Mouse (Mus musculus) heart, embryonic 12.5 days (tissue): ENCODE measurements around the gene Zdhhc14. TPM values are rescaled to one million over a fixed set of nuclear protein-coding genes. Genes with fewer than 3 reads are reported as not detected.
A peak's percentile ranks its signal among the peaks of the same experiment; 100 is the strongest.

Experiments used
- ATAC-seq: fragments of 200-750 bp; cut with Nextera tagmentation; 2 replicates; pipeline ENCODE4 v1.8.0; 2017; ENCODE audit warnings: moderate TSS enrichment, moderate library complexity; ENCODE audit not compliant: insufficient number of reproducible peaks, low FRiP score
- H3K27ac ChIP-seq: fragments of 300-500 bp; sonication (generic); 2 replicates; pipeline ENCODE4 v1.5.1; 2016; ENCODE audit warnings: mild to moderate bottlenecking, moderate library complexity; ENCODE audit not compliant: poor library complexity, severe bottlenecking
- H3K27me3 ChIP-seq: fragments of 300-500 bp; sonication (generic); replicated peaks from 2 replicates; pipeline ENCODE4 v1.6.1; 2016; ENCODE audit warnings: mild to moderate bottlenecking, moderate library complexity
- H3K36me3 ChIP-seq: fragments of 300-500 bp; sonication (generic); 2 replicates; pipeline ENCODE4 v1.6.1; 2016; ENCODE audit warnings: mild to moderate bottlenecking, moderate library complexity
- H3K4me1 ChIP-seq: fragments of 300-500 bp; sonication (generic); replicated peaks from 2 replicates; pipeline ENCODE4 v1.6.1; 2016; ENCODE audit warnings: mild to moderate bottlenecking
- H3K4me2 ChIP-seq: fragments of 300-500 bp; sonication (generic); 2 replicates; pipeline ENCODE4 v1.6.1; 2016; ENCODE audit warnings: mild to moderate bottlenecking, moderate library complexity
- H3K4me3 ChIP-seq: fragments of 300-500 bp; sonication (generic); 2 replicates; pipeline ENCODE4 v1.5.1; 2016; ENCODE audit warnings: mild to moderate bottlenecking
- H3K9ac ChIP-seq: fragments of 300-500 bp; sonication (generic); 2 replicates; pipeline ENCODE4 v1.6.1; 2016; ENCODE audit warnings: mild to moderate bottlenecking, moderate library complexity
- H3K9me3 ChIP-seq: fragments of 300-500 bp; sonication (generic); replicated peaks from 2 replicates; pipeline ENCODE4 v1.6.1; 2016; ENCODE audit warnings: mild to moderate bottlenecking, moderate library complexity
- WGBS: fragments of 180-500 bp; shearing (Covaris S2); methylation state at CpG from one replicate; pipeline ENCODE4 v1.1.7; 2016; 5-methylcytosine and 5-hydroxymethylcytosine counted together
- polyA plus RNA-seq: library from polyadenylated mRNA; unstranded; fragments of >200 nt; fragmentation: Nextera tagmentation; extraction: Ambion mirVana; gene quantifications from 2 replicates; pipeline ENCODE4 v1.2.1, GENCODE M21; 2016

Gene Zdhhc14
- 1.6 and 1.9 TPM in 2 replicates for polyA plus RNA-seq

DNA sequence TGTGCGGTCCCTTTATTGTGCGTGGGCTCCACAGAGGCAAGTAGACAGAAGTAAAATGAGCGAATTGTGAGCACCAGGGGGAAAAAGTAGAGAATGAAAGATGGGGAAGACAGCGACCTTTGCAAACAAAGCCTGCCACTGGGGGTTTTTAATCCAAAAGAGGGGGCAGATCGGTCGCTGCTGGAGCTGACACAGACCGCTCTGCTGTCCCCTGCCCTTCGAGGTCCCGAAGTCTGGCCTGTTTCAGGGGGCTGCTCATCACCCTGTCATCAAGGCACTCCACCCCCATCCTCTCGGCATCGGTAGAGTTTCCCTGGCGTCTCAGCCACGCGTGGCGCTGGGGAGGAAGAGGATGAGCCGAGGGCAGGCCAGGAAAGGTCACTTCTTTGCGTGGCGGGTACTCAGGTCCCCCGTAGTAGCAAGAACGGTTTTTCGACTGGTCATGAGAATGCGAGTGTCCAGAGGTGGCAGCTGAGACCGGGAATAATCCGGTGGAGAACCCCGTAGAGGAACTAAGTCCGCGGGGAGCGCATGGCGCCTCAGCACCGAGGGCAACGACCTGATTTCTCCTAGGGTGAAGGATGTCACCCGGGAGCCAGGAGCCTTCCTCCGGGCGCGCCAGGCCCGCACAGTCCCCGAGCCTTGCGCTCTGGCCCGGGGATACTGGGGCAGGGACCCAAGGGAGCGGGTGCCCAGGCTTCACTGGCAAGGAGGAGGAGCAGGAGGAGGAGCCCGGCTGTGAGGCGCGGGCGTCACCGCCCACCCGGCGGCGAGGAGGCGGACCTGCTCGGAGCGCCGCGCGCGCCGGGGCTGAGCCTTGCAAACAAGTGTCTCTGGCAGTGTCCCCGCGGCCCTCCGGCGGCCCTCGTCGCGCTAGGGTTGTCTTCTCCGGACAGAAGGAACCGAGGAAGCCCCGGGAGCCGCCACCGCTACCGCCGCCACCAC is at the start of gene Zdhhc14:
Zdhhc14 (plus strand) TSS at position 757 of the 945 bp plus-strand sequence.
- Histone ChIP-seq H3K4me1 (peaks cover 13% of the 10 kb centered on the region), H3K9me3 (no peaks in the 10 kb centered on the region), H3K4me2 (peak within 1 kb of the TSS; percentile 99), H3K36me3 (no peaks in the 10 kb centered on the region), H3K4me3 (peak within 1 kb of the TSS; percentile 70), H3K27me3 (peaks cover 21% of the 10 kb centered on the region), H3K27ac (peak within 1 kb of the TSS; percentile 89), H3K9ac (peak within 1 kb of the TSS; percentile 85)
- peak; percentile 95 for ATAC-seq
- under 1% methylated on average over 70 of the region's 70 CpGs for WGBS

DNA sequence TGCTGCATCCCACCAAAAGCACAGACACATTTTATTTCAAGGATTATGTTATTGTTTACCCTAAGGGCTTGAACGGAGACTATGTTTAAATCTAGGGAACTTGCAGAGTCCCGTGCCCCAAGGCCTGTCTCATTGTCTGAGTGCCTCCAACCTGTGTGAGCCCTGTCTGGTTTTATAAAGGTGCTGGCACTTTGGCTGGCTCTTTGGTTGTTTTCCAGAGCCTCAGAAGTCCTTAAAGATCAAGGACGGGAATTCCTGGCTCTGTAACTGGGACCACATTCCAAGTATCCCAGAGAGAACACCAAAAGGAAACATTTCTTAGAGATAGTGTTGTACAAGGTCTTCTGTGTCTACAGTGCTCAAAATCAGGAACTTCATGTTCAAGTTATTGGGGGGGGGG is 49.1 kb upstream of the Zdhhc14 start:
- peaks cover 18% of the 10 kb centered on the region for H3K27me3 ChIP-seq
- no peak overlapping the region for H3K9ac ChIP-seq
- peaks cover 18% of the 10 kb centered on the region for H3K4me1 ChIP-seq
- H3K27ac ChIP-seq = no peak overlapping the region
- no peak overlapping the region for H3K4me3 ChIP-seq
- no peaks in the 10 kb centered on the region for H3K36me3 ChIP-seq
- no peak for ATAC-seq
- no peaks in the 10 kb centered on the region for H3K9me3 ChIP-seq
- WGBS = 57% methylated on average over 3 of the region's 3 CpGs
- H3K4me2 ChIP-seq = no peak overlapping the region

GRCm38 (mm10) chr17:5443751-5444150 is 48.6 kb upstream of the Zdhhc14 start:
- 31% methylated on average over 5 of the region's 5 CpGs for WGBS
- ATAC-seq = no peak

DNA sequence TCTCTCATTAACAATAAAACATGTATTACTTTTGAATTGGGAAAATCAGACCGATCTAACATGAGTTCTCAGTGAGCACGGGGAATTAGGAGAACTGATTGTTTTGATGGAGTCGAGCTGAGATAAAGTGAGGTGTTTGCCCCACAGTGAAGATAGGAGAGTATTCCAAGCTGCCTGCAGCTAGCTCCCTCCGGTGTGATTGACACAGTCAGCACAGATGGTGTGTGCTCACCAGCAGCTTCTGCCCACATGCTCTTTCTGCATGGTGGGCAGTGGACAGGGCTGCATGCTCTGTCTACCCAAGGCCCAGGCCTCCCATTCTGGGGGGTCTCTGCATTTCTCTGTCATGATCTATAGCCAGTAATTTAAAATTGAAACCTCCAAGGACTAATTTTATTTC is 38.7 kb upstream of the Zdhhc14 start:
- H3K4me1 ChIP-seq = peaks cover 3% of the 10 kb centered on the region
- 49% methylated on average over 4 of the region's 4 CpGs for WGBS
- no peak for ATAC-seq
- no peaks in the 10 kb centered on the region for H3K36me3 ChIP-seq
- H3K9me3 ChIP-seq = no peaks in the 10 kb centered on the region
- no peak overlapping the region for H3K9ac ChIP-seq
- no peak overlapping the region for H3K4me3 ChIP-seq
- H3K27ac ChIP-seq = no peak overlapping the region
- H3K27me3 ChIP-seq = peaks cover 12% of the 10 kb centered on the region; the same call in 1 of the 2 replicates
- no peak overlapping the region for H3K4me2 ChIP-seq

More at GRCm38 (mm10) chr17:5443751-5444150, 48.6 kb upstream of the Zdhhc14 start:
- H3K9ac ChIP-seq = no peak overlapping the region
- no peak overlapping the region for H3K27ac ChIP-seq
- peaks cover 17% of the 10 kb centered on the region for H3K4me1 ChIP-seq
- H3K4me3 ChIP-seq = no peak overlapping the region
- peaks cover 18% of the 10 kb centered on the region for H3K27me3 ChIP-seq
- no peak overlapping the region for H3K4me2 ChIP-seq
- H3K9me3 ChIP-seq = no peaks in the 10 kb centered on the region
- H3K36me3 ChIP-seq = no peaks in the 10 kb centered on the region

GRCm38 (mm10) chr17:5463912-5464311 is 28.4 kb upstream of the Zdhhc14 start:
- ATAC-seq = no peak
- Histone ChIP-seq H3K27ac (no peak overlapping the region), H3K4me2 (no peak overlapping the region), H3K9me3 (no peaks in the 10 kb centered on the region), H3K9ac (no peak overlapping the region), H3K27me3 (peaks cover 4% of the 10 kb centered on the region; the same call in 1 of the 2 replicates), H3K4me1 (no peaks in the 10 kb centered on the region), H3K4me3 (no peak overlapping the region), H3K36me3 (no peaks in the 10 kb centered on the region)
- 80% methylated on average over 2 of the region's 2 CpGs for WGBS

DNA sequence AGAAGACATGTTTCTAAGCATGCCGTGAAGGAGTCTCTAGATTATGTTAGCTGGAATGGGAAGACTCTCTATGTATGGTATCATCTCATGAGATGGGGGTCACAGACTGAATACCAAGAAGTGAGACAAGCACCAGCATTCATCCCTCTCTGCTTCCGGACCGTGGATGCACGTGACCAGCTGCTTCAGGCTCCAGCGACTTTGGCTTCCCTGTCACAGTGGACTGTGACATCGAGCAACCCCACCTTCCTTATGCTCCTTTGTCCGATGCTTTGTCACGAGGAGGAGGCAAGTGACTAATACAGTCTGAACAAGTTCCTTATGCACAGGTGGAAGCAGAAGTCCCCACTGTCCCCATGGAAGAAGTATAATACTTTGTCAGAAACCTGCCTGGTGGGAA is 25.6 kb upstream of the Zdhhc14 start:
- no peak for ATAC-seq
- Histone ChIP-seq H3K36me3 (no peaks in the 10 kb centered on the region), H3K27ac (no peak overlapping the region), H3K4me3 (no peak overlapping the region), H3K4me1 (no peaks in the 10 kb centered on the region), H3K9ac (no peak overlapping the region), H3K9me3 (no peaks in the 10 kb centered on the region), H3K27me3 (0 out of 2 replicates have a peak, but pooled peaks cover 7% of the 10 kb centered on the region), H3K4me2 (no peak overlapping the region)
- WGBS = 78% methylated on average over 8 of the region's 8 CpGs

DNA sequence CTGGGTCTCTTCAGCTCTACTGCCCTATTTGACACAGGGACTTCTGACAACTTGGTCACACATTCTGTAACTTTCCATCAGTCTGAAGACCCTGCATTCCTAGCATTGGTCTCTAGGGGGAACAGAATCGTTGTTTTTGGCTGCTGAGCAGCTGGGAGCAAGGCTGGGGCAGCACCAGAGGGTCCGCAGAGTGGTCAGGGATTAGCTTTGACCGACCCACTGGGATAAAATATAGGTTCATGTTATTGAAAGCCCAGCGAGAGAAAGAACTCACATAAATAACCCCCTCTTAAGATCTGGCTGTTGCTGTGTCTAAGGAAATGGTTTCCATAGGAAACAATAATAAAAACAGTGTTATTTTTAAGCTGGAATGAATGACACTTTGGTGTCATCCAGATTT is 25.2 kb upstream of the Zdhhc14 start:
- Histone ChIP-seq H3K36me3 (no peaks in the 10 kb centered on the region), H3K27me3 (0 out of 2 replicates have a peak, but pooled peaks cover 7% of the 10 kb centered on the region), H3K9me3 (no peaks in the 10 kb centered on the region), H3K4me2 (no peak overlapping the region), H3K9ac (no peak overlapping the region), H3K4me1 (no peaks in the 10 kb centered on the region), H3K27ac (no peak overlapping the region), H3K4me3 (no peak overlapping the region)
- no peak for ATAC-seq
- 45% methylated on average over 4 of the region's 4 CpGs for WGBS

- no peak overlapping the region for H3K4me3 ChIP-seq
- H3K27ac ChIP-seq = no peak overlapping the region
- ATAC-seq = no peak
- 0 out of 2 replicates have a peak, but pooled peaks cover 13% of the 10 kb centered on the region for H3K27me3 ChIP-seq
- no peak overlapping the region for H3K9ac ChIP-seq
- no peaks in the 10 kb centered on the region for H3K36me3 ChIP-seq
- 37% methylated on average over 3 of the region's 3 CpGs for WGBS
- H3K4me2 ChIP-seq = no peak overlapping the region
- peaks cover 4% of the 10 kb centered on the region; the same call in 1 of the 2 replicates for H3K4me1 ChIP-seq
- H3K9me3 ChIP-seq = no peaks in the 10 kb centered on the region
Measured at GRCm38 (mm10) chr17:5472268-5472667, 20.1 kb upstream of the Zdhhc14 start.

DNA sequence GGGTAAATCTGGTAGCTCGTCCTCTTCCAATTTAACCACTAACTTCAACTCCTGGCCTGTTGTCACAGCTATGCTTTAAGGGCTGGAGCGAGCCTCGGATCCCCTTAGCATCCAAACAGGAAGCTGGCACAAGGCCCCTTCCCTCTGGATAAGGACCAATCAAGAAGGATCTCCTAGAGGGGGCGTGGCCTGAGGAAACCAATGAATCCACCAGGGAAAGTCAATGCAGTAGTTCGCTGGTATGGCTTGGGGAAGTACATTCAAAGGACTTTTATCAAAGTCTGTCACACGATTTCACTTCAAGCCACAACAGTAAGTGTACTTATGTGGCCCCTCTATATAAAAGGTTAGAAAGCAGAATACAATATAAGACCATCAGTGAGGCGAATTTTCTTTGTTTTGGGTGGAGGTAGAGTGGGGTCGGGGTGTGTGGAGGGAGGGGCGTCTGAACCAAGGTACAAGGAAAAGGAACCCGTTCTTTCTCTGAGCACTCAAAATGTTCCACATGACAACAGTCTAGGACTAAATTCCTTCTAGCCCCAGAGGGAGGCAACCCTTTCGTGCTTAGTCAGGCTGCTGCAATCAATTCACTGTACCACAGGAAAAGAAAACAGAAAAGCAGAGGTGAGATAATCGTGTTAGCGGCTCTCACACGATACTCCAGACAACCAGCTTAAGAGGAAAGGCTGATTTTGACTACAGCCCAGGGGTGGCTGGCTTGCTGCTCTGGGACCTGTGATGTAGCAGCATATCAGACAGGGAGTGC is 16.2 kb upstream of the Zdhhc14 start:
- H3K4me3 ChIP-seq = no peak overlapping the region
- 37% methylated on average over 14 of the region's 14 CpGs for WGBS
- no peak overlapping the region for H3K27ac ChIP-seq
- H3K9ac ChIP-seq = no peak overlapping the region
- no peaks in the 10 kb centered on the region for H3K9me3 ChIP-seq
- ATAC-seq = no peak
- H3K4me2 ChIP-seq = peak overlapping the region; percentile 37
- peaks cover 4% of the 10 kb centered on the region; the same call in 1 of the 2 replicates for H3K4me1 ChIP-seq
- no peaks in the 10 kb centered on the region for H3K36me3 ChIP-seq
- 0 out of 2 replicates have a peak, but pooled peaks cover 11% of the 10 kb centered on the region for H3K27me3 ChIP-seq

- ATAC-seq = no peak
- H3K27me3 ChIP-seq = 0 out of 2 replicates have a peak, but pooled peaks cover 17% of the 10 kb centered on the region
- no peak overlapping the region for H3K4me3 ChIP-seq
- no peak overlapping the region for H3K27ac ChIP-seq
- H3K4me1 ChIP-seq = no peaks in the 10 kb centered on the region
- H3K9ac ChIP-seq = no peak overlapping the region
- H3K9me3 ChIP-seq = no peaks in the 10 kb centered on the region
- no peak overlapping the region for H3K4me2 ChIP-seq
- no peaks in the 10 kb centered on the region for H3K36me3 ChIP-seq
- whole genome bisulfite sequencing = 64% methylated on average over 4 of the region's 4 CpGs
Measured at GRCm38 (mm10) chr17:5483456-5483855, 8.9 kb upstream of the Zdhhc14 start.

DNA sequence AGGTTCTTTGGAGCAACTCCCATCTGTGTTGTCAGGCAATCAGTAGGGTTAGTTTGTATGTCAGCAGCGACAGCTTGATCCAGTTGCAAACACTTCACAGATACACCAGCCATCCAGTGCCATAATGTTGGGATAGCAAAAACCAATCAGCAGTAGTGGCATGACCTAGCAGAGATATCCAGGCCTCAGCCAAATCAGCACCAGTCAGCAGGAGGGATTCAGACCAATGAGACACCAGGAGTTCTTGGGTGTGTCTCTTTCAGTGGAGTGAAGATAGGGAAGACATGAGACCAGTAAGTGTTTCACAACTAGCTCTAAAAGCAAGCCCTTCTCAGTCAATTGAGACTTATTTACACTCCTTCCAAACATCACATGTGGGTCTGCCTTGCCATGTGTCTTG is 7.7 kb upstream of the Zdhhc14 start:
- 87% methylated on average over 1 of the region's 1 CpGs for WGBS
- no peak overlapping the region for H3K9ac ChIP-seq

More for the DNA sequence above, 7.7 kb upstream of the Zdhhc14 start:
- H3K27me3 ChIP-seq = peaks cover 17% of the 10 kb centered on the region; the same call in 1 of the 2 replicates
- no peaks in the 10 kb centered on the region for H3K9me3 ChIP-seq
- H3K36me3 ChIP-seq = no peaks in the 10 kb centered on the region
- no peak overlapping the region for H3K27ac ChIP-seq
- no peak overlapping the region for H3K4me2 ChIP-seq
- no peaks in the 10 kb centered on the region for H3K4me1 ChIP-seq
- peak; percentile 85 for ATAC-seq
- H3K4me3 ChIP-seq = no peak overlapping the region
